Mouse (Mus musculus) heart, postnatal 10 days (tissue): ENCODE measurements around the gene Ndufa3. TPM values are rescaled to one million over a fixed set of nuclear protein-coding genes. Genes with fewer than 3 reads are reported as not detected.

ENCODE experiments used
- DNase-seq, 2 experiments: peaks; one replicate each; pipeline ENCODE4 v3.0.0; 2021
- intact Hi-C: fragments of 180-260 bp; cut with DNase I; formaldehyde crosslinking; loops from one replicate; pipeline ENCODE4 v1.15.1; 2025
- total RNA-seq, 2 experiments: library from RNA; stranded (reverse); gene quantifications; 2 replicates each; pipeline ENCODE4 v1.2.3; 2021

Ndufa3 gene
- total RNA-seq, 2 experiments from 2014 or later: 1,653 to 1,740 TPM

GRCm38 (mm10) chr7:3608668-3609067, 8.5 kb upstream of the Ndufa3 start:
- intact Hi-C loops: loop anchor here (5.0 kb wide), 1 partner anchor 819 kb away; no protein-coding TSS in a partner anchor
- DNase-seq: no peak

GRCm38 (mm10) chr7:3609082-3609481, 8.1 kb upstream of the Ndufa3 start:
- intact Hi-C loops: loop anchor here (5.0 kb wide), 1 partner anchor 818 kb away; no protein-coding TSS in a partner anchor
- peak; percentile 88 to 89 for DNase-seq

GRCm38 (mm10) chr7:3610437-3610836, 6.7 kb upstream of the Ndufa3 start:
- intact Hi-C loops: no loop called here
- no peak for DNase-seq

GRCm38 (mm10) chr7:3611006-3611405, 6.2 kb upstream of the Ndufa3 start:
- no peak for DNase-seq
- intact Hi-C loops: no loop called here

GRCm38 (mm10) chr7:3614021-3614420, 3.2 kb upstream of the Ndufa3 start:
- DNase-seq: no peak
- intact Hi-C loops: no loop called here

GRCm38 (mm10) chr7:3616057-3616388, 1.1 kb upstream of the Ndufa3 start, which contains the start of gene Oscar:
Oscar (minus strand) TSS chr7:3616157.
- no peak for DNase-seq
- intact Hi-C loops: no loop called here

GRCm38 (mm10) chr7:3616389-3617241, 558 bp upstream of the Ndufa3 start:
- DNase-seq: no peak
- intact Hi-C loops: no loop called here

- DNase-seq: no peak
- intact Hi-C loops: no loop called here
Measured at GRCm38 (mm10) chr7:3629030-3629429, 11.9 kb downstream of the Ndufa3 start.

GRCm38 (mm10) chr7:3629543-3630477, 12.6 kb downstream of the Ndufa3 start, which contains the start of the genes Tfpt and Prpf31:
Tfpt (minus strand) TSS chr7:3629929.
Prpf31 (plus strand) TSS chr7:3629985.
- peak; percentile 97 for DNase-seq
- intact Hi-C loops: no loop called here

- intact Hi-C loops: no loop called here
Measured at GRCm38 (mm10) chr7:3630478-3630815, 13.3 kb downstream of the Ndufa3 start.

GRCm38 (mm10) chr7:3643412-3643811, 26.2 kb downstream of the Ndufa3 start:
- no peak for DNase-seq
- intact Hi-C loops: loop anchor here (10.0 kb wide), 1 partner anchor 501 kb away; no protein-coding TSS in a partner anchor

More at GRCm38 (mm10) chr7:3630478-3630815, 13.3 kb downstream of the Ndufa3 start:
- no peak for DNase-seq

- DNase-seq: no peak
- intact Hi-C loops: loop anchor here (10.0 kb wide), 1 partner anchor 501 kb away; no protein-coding TSS in a partner anchor
Measured at GRCm38 (mm10) chr7:3643843-3644242, 26.7 kb downstream of the Ndufa3 start.

GRCm38 (mm10) chr7:3644348-3644671, 27.1 kb downstream of the Ndufa3 start:
- intact Hi-C loops: loop anchor here (10.0 kb wide), 1 partner anchor 500 kb away; no protein-coding TSS in a partner anchor
- no peak for DNase-seq

GRCm38 (mm10) chr7:3644672-3645487, 27.7 kb downstream of the Ndufa3 start, which contains the start of gene Cnot3:
Cnot3 (plus strand) TSS chr7:3645268.
- intact Hi-C loops: loop anchor here (5.0 to 10.0 kb wide), 2 partner anchors 47 to 500 kb away; partner anchors contain the start of genes Mboat7 and Tsen34
- DNase-seq: peak; percentile 99

- no peak for DNase-seq
- intact Hi-C loops: loop anchor here (5.0 to 10.0 kb wide), 2 partner anchors 47 to 499 kb away; partner anchors contain the start of genes Mboat7 and Tsen34
Measured at GRCm38 (mm10) chr7:3645488-3646025, 28.4 kb downstream of the Ndufa3 start.

GRCm38 (mm10) chr7:3646188-3646587, 29.0 kb downstream of the Ndufa3 start:
- intact Hi-C loops: loop anchor here (5.0 to 10.0 kb wide), 2 partner anchors 46 to 499 kb away; partner anchors contain the start of genes Mboat7 and Tsen34

GRCm38 (mm10) chr7:3646641-3647040, 29.5 kb downstream of the Ndufa3 start:
- DNase-seq: no peak
- intact Hi-C loops: loop anchor here (5.0 to 10.0 kb wide), 2 partner anchors 46 to 498 kb away; partner anchors contain the start of genes Mboat7 and Tsen34

More at GRCm38 (mm10) chr7:3646188-3646587, 29.0 kb downstream of the Ndufa3 start:
- DNase-seq: no peak

- intact Hi-C loops: no loop called here
- no peak for DNase-seq
Measured at GRCm38 (mm10) chr7:3656966-3657365, 39.8 kb downstream of the Ndufa3 start.

GRCm38 (mm10) chr7:3658578-3658977, 41.4 kb downstream of the Ndufa3 start:
- intact Hi-C loops: no loop called here
- DNase-seq: no peak
